16 mouse cellular contexts compared by ENCODE assay signal in the genomic region with DNA sequence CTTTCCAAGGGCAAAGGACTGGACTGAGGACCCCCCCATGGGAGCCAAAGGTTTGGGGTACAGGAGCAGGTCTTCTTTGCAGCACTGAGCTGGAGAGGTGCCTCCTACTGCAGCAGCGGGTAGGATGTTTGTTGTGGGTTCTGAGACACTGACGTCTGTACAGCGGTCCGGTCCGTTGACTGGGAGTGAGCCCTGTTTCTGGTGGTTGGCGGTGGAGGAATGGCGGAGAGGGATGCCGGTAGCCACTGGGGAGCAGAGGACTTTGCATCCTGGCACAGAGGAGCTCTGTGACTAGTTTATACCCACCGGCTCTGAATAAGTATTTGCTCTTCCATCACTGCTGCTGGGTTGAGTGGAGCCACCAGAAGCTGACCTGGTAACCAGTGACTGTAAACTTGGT.
A peak's percentile ranks its signal among the peaks of the same experiment; 100 is the strongest.
DNase-seq lines count a peak whose midpoint lies in the region; ATAC-seq and TF ChIP-seq lines count a peak whose summit lies in the region.
"Had no signal": no experiment of that assay in that cellular context is flagged by ENCODE, and none has a peak within 500 bp of the region (broad histone marks: within the 10 kb centered on the region; RNA-seq: fewer than 3 reads in every experiment).

No protein-coding gene starts in this region.

- 0 out of 2 replicates have a peak overlapping the region, but pooled peaks have one; percentile 23 for H3K27ac ChIP-seq in limb, embryonic 12.5 days
- no peak overlapping the region; the same call in 1 of the 2 replicates for H3K27ac ChIP-seq in limb, embryonic 10.5 days
- peak overlapping the region; percentile 30 for H3K27ac ChIP-seq in bone marrow macrophage, adult 2 months (ENCODE audit: insufficient read depth, low read depth, low read length)
- H3K27ac ChIP-seq in liver, embryonic 15.5 days (replicated peaks), result peak overlapping the region; percentile 68
- H3K27ac ChIP-seq: kidney, postnatal 0 days; neural tube, embryonic 15.5 days had no signal

- H3K4me2 ChIP-seq in limb, embryonic 12.5 days, result no peak overlapping the region
- no peak overlapping the region for H3K4me2 ChIP-seq in liver, embryonic 15.5 days
- H3K4me2 ChIP-seq: neural tube, embryonic 15.5 days had no signal

- peaks cover 80% of the 10 kb centered on the region for H3K4me1 ChIP-seq in limb, embryonic 12.5 days (replicated peaks)
- peaks cover 73% of the 10 kb centered on the region for H3K4me1 ChIP-seq in limb, embryonic 10.5 days
- H3K4me1 ChIP-seq in bone marrow macrophage, adult 2 months (ENCODE audit: control insufficient read depth, insufficient read depth, low read length), result peaks cover 63% of the 10 kb centered on the region
- peaks cover 96% of the 10 kb centered on the region for H3K4me1 ChIP-seq in liver, embryonic 15.5 days (replicated peaks)

- no peak for TF ChIP-seq CTCF in bone marrow macrophage, adult 2 months (IDR thresholded peaks at IDR 0.05; ENCODE audit: low read depth, low read length)

- H3K4me3 ChIP-seq in limb, embryonic 12.5 days (replicated peaks), result no peak overlapping the region
- H3K4me3 ChIP-seq in limb, embryonic 10.5 days, result no peak overlapping the region
- no peak overlapping the region for H3K4me3 ChIP-seq in bone marrow macrophage, adult 2 months (ENCODE audit: insufficient read depth, low read length)
- no peak overlapping the region for H3K4me3 ChIP-seq in liver, embryonic 15.5 days (replicated peaks)
- H3K4me3 ChIP-seq: heart, embryonic 10.5 days; midbrain, embryonic 10.5 days; neural tube, embryonic 15.5 days had no signal

- H3K27me3 ChIP-seq in limb, embryonic 12.5 days, result no peaks in the 10 kb centered on the region
- H3K27me3 ChIP-seq in limb, embryonic 10.5 days (ENCODE audit: low read depth, poor library complexity, severe bottlenecking), result no peaks in the 10 kb centered on the region
- H3K27me3 ChIP-seq in liver, embryonic 15.5 days, result no peaks in the 10 kb centered on the region
- H3K27me3 ChIP-seq: neural tube, embryonic 15.5 days had no signal

- H3K9me3 ChIP-seq in limb, embryonic 12.5 days, result no peaks in the 10 kb centered on the region
- H3K9me3 ChIP-seq in limb, embryonic 10.5 days (replicated peaks), result no peaks in the 10 kb centered on the region
- H3K9me3 ChIP-seq in liver, embryonic 15.5 days (replicated peaks), result no peaks in the 10 kb centered on the region
- H3K9me3 ChIP-seq: heart, embryonic 10.5 days; midbrain, embryonic 10.5 days; neural tube, embryonic 15.5 days had no signal

- H3K9ac ChIP-seq in limb, embryonic 12.5 days (replicated peaks), result no peak overlapping the region
- H3K9ac ChIP-seq in liver, embryonic 15.5 days, result no peak overlapping the region
- H3K9ac ChIP-seq: neural tube, embryonic 15.5 days had no signal

- no peak for ATAC-seq in limb, embryonic 12.5 days (ENCODE audit: insufficient number of reproducible peaks, insufficient read depth, low FRiP score, low TSS enrichment, low read depth)
- no peak for ATAC-seq in liver, embryonic 15.5 days (ENCODE audit: insufficient read depth)

- WGBS in limb, embryonic 12.5 days, result 94% methylated on average over 9 of the region's 9 CpGs
- WGBS in limb, embryonic 10.5 days, result 91% methylated on average over 9 of the region's 9 CpGs
- 68% methylated on average over 9 of the region's 9 CpGs for WGBS in liver, embryonic 15.5 days (ENCODE audit: insufficient replicate concordance)

- no peak for DNase-seq in limb, embryonic 10.5 days (ENCODE audit: low spot score)
- peak; percentile 62 for DNase-seq in CD4-positive, CD25-positive, alpha-beta regulatory T cell, adult 2 months (ENCODE audit: low read depth, low spot score)
- no peak for DNase-seq in gastrocnemius, adult 18-20 months (ENCODE audit: low spot score)
- DNase-seq in frontal cortex, postnatal 25 days (ENCODE audit: low spot score in 2 of 2), result no peak
- DNase-seq in Muller cell, postnatal 12 days (ENCODE audit: inconsistent ontology term), result no peak
- DNase-seq: cerebellum, postnatal 25 days; gastrocnemius, postnatal 36 days; layer of hippocampus, adult 9-11 months; lung, adult 2 months had no signal

- H3K36me3 ChIP-seq in limb, embryonic 12.5 days, result peaks cover 18% of the 10 kb centered on the region
- peaks cover 71% of the 10 kb centered on the region for H3K36me3 ChIP-seq in limb, embryonic 10.5 days
- no peaks in the 10 kb centered on the region for H3K36me3 ChIP-seq in liver, embryonic 15.5 days (replicated peaks)
- H3K36me3 ChIP-seq: neural tube, embryonic 15.5 days had no signal

- TF ChIP-seq POLR2A in bone marrow macrophage, adult 2 months (IDR thresholded peaks at IDR 0.05; ENCODE audit: borderline replicate concordance, low read depth, low read length), result no peak
